10 mouse cellular contexts compared by ENCODE assay signal in the genomic region with DNA sequence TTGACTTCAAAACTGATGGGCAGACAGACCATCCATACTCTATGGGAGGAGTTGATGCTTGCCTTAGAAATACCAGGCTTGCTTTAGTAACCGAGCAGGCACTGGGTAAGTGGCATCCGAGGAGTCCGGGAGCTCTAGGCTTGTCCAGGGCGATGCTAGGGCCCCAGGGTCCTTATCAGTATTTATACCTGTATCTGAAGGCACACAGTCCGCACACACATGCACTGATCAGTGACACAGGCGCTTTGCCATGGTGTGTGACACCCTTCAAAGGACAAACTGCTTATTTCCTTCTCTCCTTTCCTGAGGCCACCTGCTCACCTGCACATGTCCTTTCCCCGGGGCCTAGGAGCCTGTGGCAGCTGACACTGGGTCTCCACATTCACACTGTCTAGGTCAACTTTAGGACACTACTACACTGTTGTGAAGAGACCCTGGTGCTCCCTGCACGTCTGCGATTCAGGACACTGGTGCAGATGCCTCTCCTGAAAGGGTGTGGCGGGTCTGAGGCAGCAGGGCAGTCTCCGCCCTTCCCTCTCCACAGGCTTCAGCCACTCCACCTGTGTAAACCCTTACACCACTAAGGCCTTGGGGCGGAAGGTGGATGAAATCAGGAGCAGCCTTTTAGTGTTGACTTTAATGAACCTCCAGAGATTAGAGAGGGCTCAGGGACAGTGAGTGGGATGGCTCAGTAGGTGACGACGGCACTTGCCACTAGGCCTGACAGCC. TPM values are rescaled to one million over a fixed set of nuclear protein-coding genes. Genes with fewer than 3 reads are reported as not detected.
DNase-seq lines count a peak whose midpoint lies in the region; ATAC-seq lines count a peak whose summit lies in the region.
"Had no signal": no experiment of that assay in that cellular context is flagged by ENCODE, and none has a peak within 500 bp of the region (broad histone marks: within the 10 kb centered on the region; RNA-seq: fewer than 3 reads in every experiment).

No protein-coding gene starts in this region.

- no peak overlapping the region for H3K4me2 ChIP-seq in hindbrain, embryonic 15.5 days
- no peak overlapping the region for H3K4me2 ChIP-seq in intestine, embryonic 15.5 days (replicated peaks)
- H3K4me2 ChIP-seq: heart, embryonic 11.5 days had no signal

- H3K9me3 ChIP-seq in hindbrain, embryonic 15.5 days = no peaks in the 10 kb centered on the region
- H3K9me3 ChIP-seq in hindbrain, embryonic 10.5 days = no peaks in the 10 kb centered on the region
- no peaks in the 10 kb centered on the region for H3K9me3 ChIP-seq in intestine, embryonic 15.5 days
- H3K9me3 ChIP-seq: G1E had no signal

- ATAC-seq in hindbrain, embryonic 15.5 days (ENCODE audit: low FRiP score, low read depth) = peak; percentile 24
- peak; percentile 76 for ATAC-seq in intestine, embryonic 15.5 days
- no peak for ATAC-seq in inflammation-experienced regulatory T-cells, adult 6 months

- 88% methylated on average over 14 of the region's 14 CpGs for WGBS in hindbrain, embryonic 15.5 days
- 84% methylated on average over 14 of the region's 14 CpGs for WGBS in hindbrain, embryonic 10.5 days
- 78% methylated on average over 14 of the region's 14 CpGs for WGBS in intestine, embryonic 15.5 days

- no peaks in the 10 kb centered on the region for H3K27me3 ChIP-seq in hindbrain, embryonic 15.5 days
- H3K27me3 ChIP-seq in hindbrain, embryonic 10.5 days (ENCODE audit: insufficient read depth, poor library complexity, severe bottlenecking) = no peaks in the 10 kb centered on the region
- H3K27me3 ChIP-seq in intestine, embryonic 15.5 days (replicated peaks) = no peaks in the 10 kb centered on the region

- DNase-seq in hindbrain, embryonic 10.5 days (ENCODE audit: low spot score) = no peak
- peak; percentile 53 for DNase-seq in R1 (ENCODE audit: low read depth, low spot score)
- DNase-seq in lung, postnatal 36 days = peak; percentile 59
- no peak for DNase-seq in ovary, postnatal 14 days (ENCODE audit: low spot score)
- DNase-seq in cerebellum, postnatal 25 days = no peak

- H3K9ac ChIP-seq in hindbrain, embryonic 15.5 days = no peak overlapping the region
- H3K9ac ChIP-seq in intestine, embryonic 15.5 days = no peak overlapping the region

- no peak overlapping the region for H3K4me3 ChIP-seq in hindbrain, embryonic 15.5 days
- H3K4me3 ChIP-seq in hindbrain, embryonic 10.5 days = no peak overlapping the region
- H3K4me3 ChIP-seq in intestine, embryonic 15.5 days (replicated peaks) = no peak overlapping the region

- peaks cover 2% of the 10 kb centered on the region for H3K36me3 ChIP-seq in hindbrain, embryonic 15.5 days
- peaks cover 27% of the 10 kb centered on the region for H3K36me3 ChIP-seq in hindbrain, embryonic 10.5 days
- peaks cover 3% of the 10 kb centered on the region; the same call in 1 of the 2 replicates for H3K36me3 ChIP-seq in intestine, embryonic 15.5 days

- H3K4me1 ChIP-seq in hindbrain, embryonic 15.5 days (replicated peaks) = peaks cover 25% of the 10 kb centered on the region
- H3K4me1 ChIP-seq in hindbrain, embryonic 10.5 days (replicated peaks) = 0 out of 2 replicates have a peak, but pooled peaks cover 7% of the 10 kb centered on the region
- no peaks in the 10 kb centered on the region for H3K4me1 ChIP-seq in intestine, embryonic 15.5 days (replicated peaks)

- no peak overlapping the region for H3K27ac ChIP-seq in hindbrain, embryonic 15.5 days (replicated peaks)
- no peak overlapping the region for H3K27ac ChIP-seq in hindbrain, embryonic 10.5 days
- no peak overlapping the region for H3K27ac ChIP-seq in intestine, embryonic 15.5 days

RNA-seq across cellular contexts. Expression of a gene that starts 55.4 kb away (rescaled TPM):
- polyA plus RNA-seq in hindbrain, embryonic 15.5 days (2015; fragmentation: Nextera tagmentation; extraction: Ambion mirVana) = 38.0 and 41.3 TPM in 2 replicates
- 12.7 and 12.8 TPM in 2 replicates for polyA plus RNA-seq in hindbrain, embryonic 10.5 days (2016; fragmentation: Nextera tagmentation; extraction: Ambion mirVana)
- polyA plus RNA-seq in intestine, embryonic 15.5 days (2015; fragmentation: Nextera tagmentation; extraction: Ambion mirVana) = 8.2 and 8.5 TPM in 2 replicates
- under 1 TPM; 0.19 to 0.75 (median 0.49) TPM for polyA plus RNA-seq in inflammation-experienced regulatory T-cells, adult 6 months (2017; shearing (Covaris generic))

Comparison
In these comparisons a context has a peak if more than half of its experiments do, and no peak if none do; other contexts are left out.
1. DNase-seq: peak in R1 (single experiment) and lung, postnatal 36 days (single experiment); none in hindbrain, embryonic 10.5 days (single experiment), ovary, postnatal 14 days (single experiment) and cerebellum, postnatal 25 days (0 of 2).